Mouse (Mus musculus): ENCODE measurements around the gene Gdf9.

The Gdf9 gene

DNA sequence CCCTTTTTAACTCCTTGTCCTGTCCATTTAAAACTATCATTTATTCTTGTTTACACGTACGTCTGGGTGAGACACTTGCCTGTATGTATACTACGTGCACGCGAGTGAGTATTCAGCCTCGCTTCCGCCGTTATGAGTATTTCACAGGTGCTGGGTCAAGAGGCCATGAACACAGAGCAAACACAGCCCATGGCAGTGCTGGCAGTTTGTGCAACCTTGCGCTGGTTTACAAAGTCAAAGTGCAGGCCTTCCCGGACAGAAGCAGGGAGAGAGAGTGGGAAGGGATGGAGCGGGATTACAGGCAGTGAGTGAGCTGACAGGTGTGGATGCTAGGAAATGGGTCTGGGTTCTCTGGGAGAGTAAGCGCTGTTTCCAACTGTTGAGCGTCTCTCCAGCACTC, 15.4 kb downstream of the Gdf9 start:
- no peak for DNase-seq

DNA sequence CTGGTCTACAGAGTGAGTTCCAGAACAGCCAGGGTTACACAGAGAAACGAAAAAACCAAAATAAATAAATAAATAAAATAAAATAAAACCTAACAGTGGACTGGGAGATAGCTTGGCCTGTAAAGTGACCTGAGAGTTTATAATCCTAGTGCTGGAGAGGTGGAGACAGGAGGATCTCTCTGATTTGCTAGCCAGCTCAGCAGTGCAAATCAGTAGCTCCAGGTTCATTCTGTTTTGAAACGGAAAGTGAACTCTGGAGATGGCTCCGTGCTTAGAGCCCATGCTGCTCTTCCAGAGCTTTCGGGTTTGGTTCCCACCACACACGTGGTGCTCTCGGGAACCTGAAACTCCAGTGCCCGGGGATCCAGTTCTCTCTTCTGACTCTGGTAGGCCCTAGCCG, 17.2 kb downstream of the Gdf9 start:
- no peak for DNase-seq

DNA sequence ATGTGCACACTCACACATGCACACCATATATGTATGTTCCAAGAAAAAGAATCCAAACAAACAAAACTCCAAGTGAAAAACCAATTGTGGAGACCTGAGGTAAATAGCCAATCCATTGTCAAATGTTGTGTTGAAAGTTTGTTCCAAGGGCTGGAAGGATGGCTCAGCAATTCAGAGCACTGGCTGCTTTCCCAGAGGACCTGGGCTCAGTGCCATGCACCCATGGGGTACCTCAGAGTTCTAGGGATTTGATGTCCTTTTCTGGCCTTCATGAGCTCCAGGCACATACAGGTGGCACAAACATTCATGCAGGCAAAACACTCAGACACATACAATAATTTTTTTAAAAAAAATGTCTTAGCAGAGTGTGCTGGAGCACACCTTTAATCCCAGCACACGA, 17.7 kb downstream of the Gdf9 start:
- DNase-seq, result no peak

DNA sequence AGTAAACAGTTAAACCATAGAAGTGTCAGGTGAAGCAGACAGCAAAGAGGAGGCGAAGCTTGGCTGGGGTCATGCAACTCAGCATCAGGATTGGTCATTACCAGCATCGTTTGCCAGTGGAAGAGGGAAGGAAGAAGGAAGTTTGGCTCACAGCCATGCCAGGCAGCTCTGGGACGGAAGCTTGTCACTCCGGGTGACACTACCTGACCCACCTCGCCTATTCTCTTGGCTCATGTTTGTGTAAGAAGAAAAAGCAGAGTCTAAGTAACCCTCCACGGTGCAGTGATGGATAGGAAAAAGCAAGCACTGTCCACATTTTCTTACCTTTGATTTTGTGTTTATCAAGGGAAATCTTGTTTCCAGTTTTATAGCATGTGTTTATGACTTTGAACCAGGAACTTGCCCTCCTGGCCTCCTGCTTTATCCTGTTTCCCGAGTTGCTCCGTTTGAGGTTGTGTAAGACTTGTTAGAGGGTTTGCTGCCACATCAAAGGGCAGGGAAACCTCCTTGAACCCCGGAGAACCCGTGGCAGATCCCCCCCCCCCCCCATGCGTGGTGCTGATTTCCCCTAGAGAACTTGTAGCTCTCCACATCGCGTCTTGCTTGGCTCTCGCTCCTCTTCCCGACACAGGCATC, 19.4 kb downstream of the Gdf9 start:
- DNase-seq, result no peak

DNA sequence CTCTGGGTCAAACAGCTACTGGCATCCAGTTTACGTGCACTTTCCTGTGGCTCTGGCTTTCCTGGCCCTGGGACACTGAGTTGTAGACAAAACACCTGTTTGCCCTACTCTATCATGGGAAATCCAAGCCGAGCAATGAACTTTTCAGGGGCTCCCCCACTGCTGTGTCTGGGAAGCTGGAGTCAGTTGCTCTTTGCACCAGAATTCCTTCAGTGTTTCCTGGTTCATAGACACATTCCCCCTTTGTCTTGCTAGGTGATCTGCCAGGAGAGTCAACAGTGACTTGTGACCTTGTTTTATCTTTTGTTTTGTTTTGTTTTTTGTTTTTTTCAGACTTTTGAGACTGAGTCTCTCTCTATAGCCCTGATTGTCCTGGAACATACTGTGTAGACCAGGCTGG, 20.5 kb downstream of the Gdf9 start:
- no peak for DNase-seq

DNA sequence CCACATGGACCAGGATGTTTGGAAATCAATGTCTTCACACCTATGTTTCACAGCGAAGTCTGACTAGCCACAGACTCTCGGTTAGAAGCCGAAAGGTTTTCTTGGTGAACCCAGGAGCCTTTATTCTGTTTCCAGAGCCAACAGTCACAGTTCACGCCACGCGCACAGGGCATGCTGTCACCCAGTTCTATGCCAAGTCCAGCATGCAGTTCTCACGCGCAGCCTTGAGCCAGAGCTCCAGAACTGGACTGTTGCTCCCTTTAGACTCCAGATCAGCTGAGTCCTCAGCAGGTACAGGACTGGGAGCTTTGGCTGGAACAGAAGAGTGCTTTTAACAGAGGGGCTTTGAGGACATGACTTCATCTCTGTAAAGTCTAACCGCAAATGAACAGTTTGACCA, 21.6 kb downstream of the Gdf9 start:
- no peak for DNase-seq

DNA sequence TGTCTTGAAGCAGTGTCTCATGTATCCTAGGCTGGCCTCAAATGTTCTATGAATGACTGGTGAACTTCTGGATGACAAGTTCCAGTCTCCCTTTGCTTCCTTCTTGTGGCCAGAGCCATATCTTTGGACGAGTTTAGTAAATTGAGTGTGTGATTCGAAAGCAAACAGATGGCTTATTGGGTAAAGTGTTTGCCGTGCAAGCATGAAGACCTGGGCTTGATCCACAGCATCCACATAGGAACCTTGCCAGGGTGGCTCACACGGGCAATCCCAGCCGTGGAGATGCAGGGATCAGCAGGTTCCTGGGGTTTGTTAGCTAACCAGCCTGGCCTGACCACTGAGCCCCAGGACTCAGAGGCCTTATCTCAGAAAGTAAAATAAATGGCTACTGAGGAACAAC, 22.2 kb downstream of the Gdf9 start:
- DNase-seq, result no peak

DNA sequence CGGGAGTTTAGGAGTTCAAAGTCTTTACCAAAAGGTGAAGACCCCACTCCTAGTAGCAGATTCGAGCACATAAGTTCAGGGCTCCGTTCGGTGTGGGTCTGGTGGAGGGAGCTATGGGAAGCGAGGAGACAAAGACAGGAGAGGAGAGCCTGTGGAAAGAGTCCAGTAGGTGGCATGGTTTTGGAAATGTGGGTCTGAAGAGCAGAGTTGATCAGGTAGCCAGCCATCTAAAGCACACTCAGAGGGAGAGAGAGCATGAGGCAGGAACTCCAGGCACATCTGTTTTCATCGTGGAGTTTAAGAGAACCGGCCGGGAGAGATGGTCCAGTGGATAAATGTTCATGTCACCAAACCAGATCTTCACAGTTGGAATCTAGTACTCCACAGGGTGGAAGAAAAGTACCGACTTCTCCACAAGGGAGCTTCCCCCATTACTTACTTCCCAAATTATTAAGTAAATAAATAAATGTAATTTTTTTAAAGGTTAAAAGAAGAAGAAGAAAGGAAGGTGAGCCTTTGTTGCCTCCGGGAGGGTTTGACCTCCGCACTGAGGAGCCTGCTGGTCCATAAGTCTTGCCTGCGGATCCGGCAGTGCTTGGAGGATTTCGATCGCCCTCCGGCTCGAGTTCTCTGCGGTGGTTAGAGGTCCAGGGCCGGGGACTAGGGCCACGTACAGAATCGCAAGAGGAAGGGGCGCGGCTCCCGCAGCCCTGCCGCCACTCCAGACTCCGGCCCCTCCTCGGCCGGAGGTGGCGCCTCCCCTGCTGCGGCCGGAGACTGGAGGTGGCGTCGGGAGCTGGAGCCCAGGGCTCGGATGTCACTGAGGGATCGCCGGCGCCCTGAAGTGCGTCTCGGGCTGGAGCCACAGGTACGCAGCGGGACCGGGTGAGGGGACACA, 25.9 kb downstream of the Gdf9 start, which contains the start of the genes Gm10447 and Shroom1:
Gm10447 (minus strand) TSS at position 637 of the 898 bp plus-strand sequence.
Shroom1 (plus strand) TSS at position 732 of the 898 bp plus-strand sequence.
- peak; percentile 71 for DNase-seq

DNA sequence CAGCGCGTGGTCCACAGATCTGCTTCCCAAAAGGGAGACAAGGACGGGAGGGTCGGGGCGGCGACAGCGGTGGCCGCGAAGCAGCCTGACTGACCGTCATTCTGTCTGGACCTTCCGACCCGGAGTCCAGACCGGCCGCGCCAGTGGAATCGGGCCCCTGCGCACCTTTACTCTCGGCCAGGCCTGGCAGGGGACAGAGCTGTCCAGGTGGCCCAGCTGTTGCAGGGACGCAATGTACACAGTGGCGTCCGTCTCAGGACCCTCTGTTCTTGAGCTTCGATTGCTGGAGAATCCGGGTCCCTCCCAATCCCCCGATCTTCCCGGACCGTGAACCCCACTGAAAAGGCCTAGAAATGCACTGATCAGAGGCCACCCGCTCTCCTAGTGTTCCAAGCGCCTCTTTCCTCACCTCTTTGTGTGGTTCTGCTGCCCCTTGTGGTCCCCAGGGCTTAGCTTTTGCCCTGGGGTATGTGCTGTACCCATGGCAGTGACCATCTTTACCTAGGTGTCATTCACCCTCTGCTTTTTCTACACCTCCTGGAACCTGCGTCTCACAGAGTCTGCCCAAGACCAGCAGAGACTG, 26.6 kb downstream of the Gdf9 start:
- DNase-seq, result peak; percentile 35

DNA sequence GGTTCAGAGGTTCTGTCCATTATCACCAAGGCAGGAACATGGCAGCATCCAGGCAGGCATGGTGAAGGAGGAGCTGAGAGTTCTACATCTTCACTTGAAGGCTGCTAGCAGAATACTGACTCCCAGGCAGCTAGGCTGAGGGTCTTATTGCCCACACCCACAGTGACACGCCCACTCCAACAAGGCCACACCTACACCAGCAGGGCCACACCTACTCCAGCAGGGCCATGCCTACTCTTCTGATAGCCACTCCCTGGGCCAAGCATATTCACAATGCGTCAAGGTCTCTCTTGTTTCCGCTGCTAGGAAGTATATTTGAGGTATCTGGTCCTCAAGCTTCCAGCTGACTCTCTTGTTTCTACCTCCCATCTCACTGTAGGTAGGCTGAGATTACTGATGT, 28.2 kb downstream of the Gdf9 start:
- DNase-seq, result no peak

DNA sequence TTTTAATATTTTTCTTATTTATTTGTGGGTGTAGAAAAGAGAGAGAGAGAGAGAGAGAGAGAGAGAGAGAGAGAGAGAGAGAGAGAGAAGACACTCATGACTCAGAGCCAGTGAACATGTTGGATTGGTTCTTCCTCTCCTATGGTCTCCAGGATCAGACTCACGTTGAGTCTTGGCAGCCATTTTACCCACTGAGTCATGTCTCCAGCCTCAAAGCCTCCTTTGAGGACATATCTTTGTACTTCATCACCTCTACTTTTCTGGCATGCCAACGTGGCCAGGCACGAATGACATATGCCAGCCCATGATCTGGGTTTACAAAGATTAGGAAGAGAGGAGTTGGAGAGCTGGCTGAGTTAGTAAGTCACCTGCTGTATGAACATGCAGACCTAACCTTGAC, 29.4 kb downstream of the Gdf9 start:
- no peak for DNase-seq

DNA sequence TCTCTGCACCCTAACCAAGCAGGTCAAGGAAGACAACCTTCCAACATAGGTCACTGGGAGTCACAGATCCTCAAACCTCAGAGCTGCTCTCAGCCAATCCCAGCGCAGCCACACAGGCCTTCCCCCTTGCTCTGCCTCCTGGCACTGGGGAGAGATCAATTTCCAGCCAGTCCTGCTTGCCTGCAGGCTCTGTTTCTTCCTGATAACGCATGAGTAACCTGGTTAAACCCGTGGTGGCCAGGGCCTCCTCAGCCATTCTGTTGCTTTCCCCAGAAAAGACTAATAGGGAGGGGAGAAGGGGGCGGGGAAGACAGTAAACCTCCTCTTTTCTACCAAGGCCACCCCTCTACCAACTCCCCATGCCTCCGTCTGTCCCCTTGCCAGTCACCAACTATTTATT, 30.9 kb downstream of the Gdf9 start:
- no peak for DNase-seq

DNA sequence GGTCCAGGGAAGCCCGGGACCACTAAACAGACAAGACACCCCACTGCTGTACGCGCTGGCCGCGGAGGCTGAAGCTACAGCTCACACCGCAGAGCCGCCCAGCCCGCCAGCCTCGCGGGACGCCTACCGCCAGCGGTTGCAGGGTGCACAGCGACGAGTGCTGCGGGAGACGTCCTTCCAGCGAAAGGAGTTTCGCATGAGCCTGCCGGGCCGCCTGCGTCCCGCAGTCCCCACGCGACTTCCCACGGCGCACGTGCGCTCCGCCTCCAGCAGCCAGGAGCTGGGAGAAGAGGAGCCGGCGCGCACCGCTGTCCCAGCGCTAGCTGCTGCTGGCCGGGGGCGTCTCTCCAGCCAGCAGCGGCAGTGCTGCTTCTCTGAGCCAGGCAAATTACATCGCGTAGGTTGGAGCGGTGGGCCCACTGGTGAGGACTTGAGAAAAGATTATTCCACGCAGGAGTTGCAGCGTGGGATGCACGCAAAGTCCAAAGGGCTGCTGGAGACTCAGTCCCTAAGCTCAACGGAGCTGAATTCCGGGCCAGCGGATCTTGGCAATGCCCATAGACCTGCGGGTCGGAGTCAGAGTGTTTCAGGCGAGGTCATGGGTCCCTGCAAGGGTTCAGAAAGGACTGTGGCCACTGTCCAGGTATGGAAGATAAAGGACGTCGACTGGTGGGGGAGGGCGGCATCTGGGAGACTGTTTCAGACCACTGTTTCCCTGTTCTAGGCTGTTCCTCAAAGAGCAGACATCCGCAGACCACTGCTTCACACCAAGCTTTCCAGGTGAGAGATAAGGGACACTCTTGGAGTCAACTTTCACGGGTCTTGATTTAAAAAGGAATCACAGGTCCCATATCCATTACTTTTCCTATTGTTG, 33.0 kb downstream of the Gdf9 start:
- no peak for DNase-seq

DNA sequence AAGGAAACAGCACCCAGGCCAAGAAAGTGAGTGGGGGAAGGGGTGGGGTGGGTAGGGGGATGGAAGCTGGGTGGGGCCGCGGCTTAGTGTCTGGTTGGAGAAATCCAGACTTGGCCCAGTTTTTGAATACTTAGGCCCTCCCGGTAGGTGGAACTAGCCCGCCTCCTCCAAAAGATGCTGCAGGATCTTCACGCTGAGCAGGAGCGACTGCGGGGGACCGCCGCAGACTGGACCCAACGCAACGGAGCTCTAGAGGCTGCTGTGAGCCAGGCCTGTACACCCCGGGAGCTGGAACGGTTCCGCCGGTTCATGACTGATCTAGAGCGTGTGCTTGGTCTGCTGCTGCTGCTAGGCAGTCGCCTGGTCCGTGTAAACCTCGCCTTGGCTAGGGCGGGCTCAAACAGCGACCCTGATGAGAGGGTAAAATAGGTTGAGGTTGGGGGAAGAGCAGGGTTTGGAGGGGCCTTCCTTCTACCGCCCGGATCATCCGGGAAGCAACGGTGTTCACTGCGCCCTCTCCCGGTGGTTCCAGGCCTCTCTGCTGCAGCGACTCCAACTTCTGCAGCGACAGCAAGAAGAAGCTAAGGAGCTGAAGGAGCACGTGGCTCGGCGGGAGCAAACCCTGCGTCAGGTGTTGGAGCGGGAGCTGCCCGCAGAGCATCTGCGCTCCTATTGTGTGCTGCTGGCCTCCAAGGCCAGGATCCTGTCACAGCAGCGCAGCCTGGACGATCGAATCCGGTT, 35.6 kb downstream of the Gdf9 start:
- DNase-seq, result peak; percentile 78

DNA sequence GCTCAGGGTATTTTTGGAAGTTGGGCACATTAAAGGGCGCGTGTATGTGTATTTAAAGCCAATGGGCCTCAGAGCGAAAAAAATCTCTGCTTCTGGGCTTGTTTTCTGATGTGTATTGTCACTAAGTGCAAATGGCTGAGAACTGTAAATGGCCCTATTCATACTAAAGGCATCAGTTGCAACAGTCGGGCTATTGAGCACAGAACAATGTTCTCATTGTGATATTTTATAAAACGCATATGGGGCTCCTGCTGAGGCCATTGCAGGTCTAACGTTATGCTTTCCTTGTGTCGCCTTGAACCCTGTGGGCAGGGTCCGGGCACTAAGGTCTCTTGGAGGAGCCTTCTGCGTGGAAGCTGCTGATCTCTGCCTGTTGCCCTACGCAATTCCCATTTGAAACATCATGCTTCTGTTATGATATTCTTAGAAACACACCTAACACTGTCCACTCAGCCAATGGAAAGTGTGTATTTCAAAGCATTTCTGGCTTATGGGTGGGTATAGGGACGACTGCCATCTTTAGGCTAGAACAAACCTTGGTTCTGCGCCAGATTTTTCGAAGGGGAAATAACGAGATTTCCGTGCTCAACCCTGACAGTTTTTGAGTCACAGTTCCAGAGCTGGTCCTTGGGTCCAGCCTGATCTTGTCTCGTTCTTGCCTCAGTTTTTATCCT, 38.6 kb downstream of the Gdf9 start:
- DNase-seq, result no peak

DNA sequence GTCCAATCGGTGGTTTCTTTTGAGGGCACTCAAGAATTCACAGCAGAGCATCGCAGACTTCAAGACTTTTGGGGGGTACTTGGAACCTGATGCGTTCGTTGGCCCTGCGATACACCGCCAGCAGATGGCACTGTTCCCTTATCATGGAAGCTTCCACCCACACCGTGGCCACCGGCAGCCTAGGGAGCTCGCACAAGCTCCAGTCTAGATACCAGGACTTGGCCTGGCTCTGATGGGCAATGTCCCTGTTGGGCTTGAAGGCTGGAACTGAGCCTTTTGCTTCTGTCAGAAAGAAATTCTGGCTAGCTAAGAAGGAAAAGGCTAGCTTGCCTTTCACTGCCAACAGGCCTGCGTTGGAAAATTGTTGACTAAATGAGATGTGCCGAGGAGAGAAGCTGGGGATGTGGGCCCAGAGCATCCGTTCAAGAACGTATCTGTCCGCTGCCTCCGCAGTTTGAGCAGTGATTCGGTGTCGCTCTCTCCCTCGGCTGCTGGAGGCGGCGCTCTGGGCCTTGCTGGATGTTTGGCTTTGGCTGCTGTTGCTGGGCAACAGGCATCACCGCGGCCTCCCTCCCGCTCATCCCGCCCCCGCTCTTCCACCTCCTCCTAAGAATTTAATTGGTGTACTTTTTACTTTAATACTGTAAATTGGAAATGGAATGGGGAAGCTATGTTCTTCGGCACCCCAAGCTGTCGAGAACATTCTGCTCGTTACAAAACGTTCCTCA, 39.3 kb downstream of the Gdf9 start, which contains the start of gene Gm9837:
Gm9837 (minus strand) TSS at position 512 of the 728 bp plus-strand sequence.
- DNase-seq, result peak; percentile 94

DNA sequence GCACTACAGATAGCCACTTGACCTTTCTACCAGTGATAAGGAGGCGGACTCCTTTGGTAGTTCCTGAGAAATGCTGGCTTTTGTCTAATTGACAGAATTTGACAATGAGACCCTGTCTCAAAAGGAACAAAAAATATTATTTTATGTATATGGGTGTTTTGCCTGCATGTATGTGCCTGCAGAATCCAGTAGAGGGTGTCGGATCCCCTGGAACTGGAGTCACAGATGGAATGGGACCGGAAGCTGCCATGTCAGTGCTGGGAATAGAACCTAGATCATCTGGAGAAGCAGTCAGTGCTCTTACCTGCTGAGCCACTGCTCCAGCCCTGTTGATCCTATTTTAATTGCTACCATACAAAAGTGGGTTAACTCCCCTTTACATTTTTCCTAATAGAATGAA, 41.9 kb downstream of the Gdf9 start:
- DNase-seq, result no peak

DNA sequence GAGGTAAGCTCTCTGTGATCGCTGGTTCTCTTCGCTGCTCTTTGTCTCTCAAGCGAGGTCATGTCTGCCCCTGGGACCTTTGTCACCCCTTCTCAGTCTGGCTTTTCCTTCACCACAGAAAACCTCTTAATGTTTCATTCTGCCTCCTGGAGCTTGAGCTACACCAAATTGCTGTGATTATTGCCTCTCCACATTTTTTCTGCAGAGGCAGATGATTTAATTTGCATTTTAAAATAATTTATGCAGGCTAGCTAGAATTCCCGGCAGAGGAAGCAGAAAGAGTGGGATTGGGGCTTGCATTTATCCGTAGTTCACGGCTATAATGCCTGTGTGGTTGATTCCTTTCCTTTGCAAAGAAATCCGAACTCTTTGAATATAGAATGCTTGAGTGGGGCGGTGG, 44.8 kb downstream of the Gdf9 start:
- no peak for DNase-seq

DNA sequence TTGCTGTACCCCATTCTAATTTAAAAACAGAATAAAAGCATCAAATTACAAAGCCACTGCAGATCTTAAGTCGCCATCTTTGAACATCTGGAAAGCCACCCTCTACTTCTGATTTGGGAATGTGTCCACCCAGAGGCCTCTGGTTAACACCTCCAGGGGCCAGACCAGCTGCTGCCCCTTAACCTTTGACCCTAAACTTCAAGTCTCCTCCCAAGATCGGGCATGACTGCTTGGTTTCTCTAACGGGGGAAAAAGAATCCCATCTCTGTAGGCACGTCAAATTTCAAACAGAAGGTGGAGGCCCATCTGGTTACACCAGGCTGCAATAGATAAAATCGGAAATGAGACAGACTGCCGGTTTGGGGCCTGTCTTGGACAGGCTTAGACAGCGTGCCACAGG, 47.0 kb downstream of the Gdf9 start:
- DNase-seq, result no peak

DNA sequence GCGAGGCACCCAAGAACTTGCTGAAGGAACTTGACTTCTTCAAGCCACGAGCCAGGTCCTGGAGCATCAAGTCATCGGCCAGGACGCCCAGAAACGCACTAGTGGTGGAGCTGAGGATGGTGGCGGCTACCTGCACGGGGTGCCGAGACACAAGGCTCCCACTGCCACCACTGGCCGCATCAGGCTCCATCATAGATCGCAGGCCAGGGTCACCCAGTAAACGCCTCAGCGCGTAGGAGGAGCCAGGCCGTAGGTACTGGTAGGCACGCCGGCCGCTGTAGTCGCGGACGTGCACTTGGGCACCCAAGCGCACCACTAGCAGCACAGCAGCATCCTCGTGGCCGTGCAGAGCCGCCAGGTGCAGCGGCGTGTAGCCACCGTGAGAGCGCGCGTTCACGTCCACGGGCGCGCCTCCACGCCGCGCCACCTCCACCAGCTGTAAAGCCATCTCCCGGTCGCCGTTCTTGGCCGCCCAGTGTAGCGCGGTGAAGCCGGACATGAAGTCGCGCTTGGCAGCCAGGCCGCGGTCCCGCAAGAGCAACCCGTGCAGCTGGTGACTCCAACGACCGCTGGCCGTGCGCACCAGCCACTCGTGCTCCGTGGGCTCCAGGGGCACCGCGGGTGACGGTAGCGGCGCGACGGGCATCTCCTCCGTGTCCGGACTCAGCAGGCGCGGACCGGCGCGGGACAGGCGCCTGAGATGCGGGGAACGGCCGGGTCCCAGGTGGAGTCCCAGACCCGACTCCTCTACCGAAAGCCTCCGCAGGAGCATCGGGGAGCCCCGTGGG, 47.8 kb downstream of the Gdf9 start:
- DNase-seq, result no peak
